Mouse (Mus musculus) monocyte, adult 2 months (primary cell): ENCODE results near the gene Fkbp1b.
A peak's percentile ranks its signal among the peaks of the same experiment; 100 is the strongest.
"Not testable (repeated sequence)": the region's sequence is repeated elsewhere in the genome, so short reads cannot be mapped to it uniquely, and the experiment has no call there.

Experiments used
- DNase-seq, 2 experiments: peaks; one replicate each; pipeline ENCODE4 v3.0.0; 2022; ENCODE audit warnings: low spot score in 2 of 2, low read depth in 1 of 2

Gene Fkbp1b

DNA sequence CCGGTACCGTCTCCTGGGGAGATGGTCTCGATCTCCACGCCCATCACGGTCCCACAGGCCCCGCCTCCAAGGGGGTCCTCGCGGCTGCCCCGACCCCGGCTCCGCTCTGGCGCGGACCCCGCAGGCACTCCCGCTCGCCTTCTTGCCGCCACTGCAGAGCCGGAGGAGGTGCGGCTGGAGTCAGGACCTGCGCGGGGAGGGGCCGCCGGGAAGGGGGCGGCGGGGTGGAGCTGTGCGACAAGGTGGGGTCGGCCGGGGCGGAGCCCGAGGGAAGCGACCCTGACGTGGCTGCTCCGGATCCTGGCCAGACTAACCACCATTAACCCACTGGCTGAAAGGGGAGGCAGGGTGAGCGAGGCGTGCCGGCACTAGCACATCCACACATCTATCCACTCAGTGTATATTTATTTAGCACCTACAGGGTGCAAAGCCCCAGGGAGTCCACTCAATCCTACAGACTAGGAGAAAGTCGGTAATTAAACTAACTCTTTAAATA, at the start of gene Fkbp1b:
Gene Fkbp1b (minus strand): TSS at position 200 of the 496 bp plus-strand sequence.
- no peak for DNase-seq

DNA sequence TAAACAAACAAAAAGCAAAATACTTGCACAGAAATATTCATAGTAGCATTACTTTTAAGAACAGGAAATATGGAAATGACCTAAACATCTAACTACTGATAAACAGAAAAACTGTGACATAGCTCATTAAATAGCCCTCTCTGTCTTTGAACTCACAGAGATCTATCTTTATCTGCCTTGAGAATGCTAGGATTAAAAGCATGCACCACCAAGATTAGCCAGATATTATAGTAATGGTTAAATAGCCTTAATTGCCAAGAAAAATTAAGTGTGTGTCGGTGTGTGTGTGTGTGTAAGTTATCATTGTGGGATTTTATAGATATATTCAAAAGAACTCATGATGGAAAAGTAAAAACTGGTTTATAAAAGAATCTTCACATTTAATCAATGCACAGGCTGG, 48.5 kb upstream of the Fkbp1b start:
- no peak for DNase-seq

DNA sequence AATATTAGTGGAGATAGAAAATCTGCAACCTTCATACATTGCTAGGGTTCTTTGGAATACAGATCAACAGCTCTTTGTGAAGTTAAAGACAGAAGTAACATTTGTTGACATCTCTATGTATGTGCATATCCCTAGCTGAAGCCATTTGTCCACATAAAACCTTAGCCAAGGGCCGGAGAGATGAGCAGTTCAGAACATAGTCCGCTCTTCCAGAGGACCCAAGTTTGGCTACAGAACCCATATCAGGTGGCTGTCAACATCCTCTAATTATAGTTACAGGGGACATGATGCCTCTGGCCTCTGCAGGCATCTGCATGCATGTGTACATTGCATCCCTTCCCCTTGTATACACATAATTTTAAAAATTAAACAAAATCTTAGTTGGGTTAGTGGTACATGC, 47.9 kb upstream of the Fkbp1b start:
- DNase-seq: no peak

DNA sequence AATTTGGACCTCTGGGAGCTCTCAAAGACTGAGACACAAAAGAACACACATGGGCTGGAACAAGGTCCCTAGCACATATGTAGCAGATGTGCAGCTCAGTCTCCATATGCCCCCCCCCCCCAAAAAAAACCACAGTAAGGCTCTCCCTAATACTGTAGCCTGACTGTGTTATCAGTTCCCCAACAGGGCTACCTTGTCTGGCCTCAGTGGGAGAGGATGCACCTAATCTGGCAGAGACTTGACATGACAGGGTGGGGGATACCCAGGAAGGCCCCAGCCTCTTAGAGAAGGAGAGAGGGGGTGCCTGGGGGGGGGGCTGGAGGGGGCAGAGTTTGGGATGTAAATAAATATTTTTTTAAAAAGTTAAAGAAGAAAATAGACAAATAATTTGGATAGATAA, 47.3 kb upstream of the Fkbp1b start:
- DNase-seq: no peak

DNA sequence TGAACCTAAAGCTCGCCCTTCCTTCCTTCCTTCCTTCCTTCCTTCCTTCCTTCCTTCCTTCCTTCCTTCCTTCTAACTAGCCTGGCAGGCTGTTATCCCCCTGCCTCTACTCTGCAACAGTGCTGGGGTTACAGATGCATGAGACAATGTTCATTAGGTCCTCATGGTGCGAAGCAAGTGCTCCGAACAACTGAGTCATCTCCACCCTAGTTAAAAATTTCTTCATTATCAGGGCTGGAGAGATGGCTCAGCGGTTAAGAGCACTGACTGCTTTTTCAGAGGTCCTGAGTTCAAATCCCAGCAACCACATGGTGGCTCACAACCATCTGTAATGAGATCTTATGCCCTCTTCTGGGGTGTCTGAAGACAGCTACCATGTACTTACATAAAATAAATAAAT, 45.2 kb upstream of the Fkbp1b start:
- not testable (repeated sequence) for DNase-seq

DNA sequence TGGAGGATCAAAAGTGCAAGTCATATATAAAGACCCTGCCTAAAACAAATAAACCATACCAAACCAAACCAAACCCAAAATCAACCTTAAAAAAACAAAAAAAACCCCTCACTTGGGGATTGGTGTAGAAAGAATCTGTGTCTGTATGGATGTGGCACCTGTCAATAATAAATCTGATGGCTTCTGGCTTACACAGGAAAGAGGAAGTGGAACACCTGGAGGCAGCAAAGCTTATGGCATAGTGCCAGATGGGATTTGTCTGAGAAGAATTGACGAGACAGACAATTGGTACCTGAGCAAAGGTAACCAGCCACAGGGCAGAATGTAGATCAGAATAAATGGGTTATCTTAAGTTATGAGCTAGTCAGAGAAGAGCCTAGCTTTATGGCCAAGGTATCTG, 43.7 kb upstream of the Fkbp1b start:
- DNase-seq: no peak

DNA sequence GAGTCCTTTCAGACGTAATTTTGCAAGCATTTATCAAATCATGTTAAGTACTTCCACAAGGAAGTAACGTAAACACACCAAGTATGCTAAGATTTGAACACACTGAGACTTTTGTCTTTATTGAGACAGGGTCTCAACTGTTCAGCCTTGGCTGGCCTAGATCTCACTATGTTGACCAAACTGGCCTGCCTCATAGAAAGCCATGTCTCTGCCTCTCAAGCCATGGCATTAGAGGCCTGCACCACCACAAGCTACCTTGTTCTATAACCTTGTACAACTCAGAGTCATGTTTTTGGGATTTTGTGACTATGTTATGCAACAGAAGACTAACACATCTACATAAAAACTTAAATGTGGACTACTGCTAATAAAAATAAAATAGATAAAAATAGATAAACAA, 40.7 kb upstream of the Fkbp1b start:
- DNase-seq: no peak

DNA sequence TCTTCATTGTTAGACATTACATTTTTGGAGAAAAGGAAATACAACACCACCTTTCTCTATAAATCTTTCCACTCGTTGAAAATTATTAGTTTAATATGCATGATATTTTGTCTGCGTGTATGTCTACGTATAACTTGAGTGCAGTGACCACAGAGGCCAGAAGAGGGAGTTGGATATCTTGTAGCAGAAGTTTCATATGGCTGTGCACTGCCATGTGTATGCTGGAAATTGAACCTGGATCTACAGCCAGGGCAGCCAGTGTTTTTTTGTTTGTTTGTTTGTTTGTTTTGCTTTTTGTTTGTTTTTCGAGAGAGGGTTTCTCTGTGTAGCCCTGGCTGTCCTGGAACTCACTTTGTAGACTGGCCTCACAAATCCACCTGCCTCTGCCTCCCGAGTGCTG, 37.7 kb upstream of the Fkbp1b start:
- no peak for DNase-seq

DNA sequence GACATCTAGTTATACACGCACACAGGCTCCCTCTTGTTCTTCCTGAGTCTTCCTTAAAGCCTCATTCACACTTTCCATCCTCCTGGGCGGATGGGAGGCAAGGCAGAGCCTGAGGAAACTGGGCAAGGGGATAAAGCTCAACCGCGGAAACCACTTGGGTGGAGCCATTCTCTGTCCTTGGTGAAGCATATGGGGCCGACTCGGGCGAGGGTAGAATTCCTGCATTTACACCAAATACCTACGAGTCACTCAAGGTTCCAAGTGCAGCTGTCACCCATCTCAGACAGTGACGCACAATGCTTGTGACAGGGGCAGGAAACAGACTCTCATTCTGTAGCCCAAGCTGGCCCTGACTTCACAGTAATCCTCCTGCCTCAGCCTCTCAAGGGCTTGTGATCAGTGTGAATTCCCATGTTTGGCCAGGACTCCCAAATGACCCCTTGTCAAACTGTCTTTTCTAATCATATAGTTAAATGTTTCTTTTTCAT, 36.9 kb upstream of the Fkbp1b start:
- DNase-seq: no peak

DNA sequence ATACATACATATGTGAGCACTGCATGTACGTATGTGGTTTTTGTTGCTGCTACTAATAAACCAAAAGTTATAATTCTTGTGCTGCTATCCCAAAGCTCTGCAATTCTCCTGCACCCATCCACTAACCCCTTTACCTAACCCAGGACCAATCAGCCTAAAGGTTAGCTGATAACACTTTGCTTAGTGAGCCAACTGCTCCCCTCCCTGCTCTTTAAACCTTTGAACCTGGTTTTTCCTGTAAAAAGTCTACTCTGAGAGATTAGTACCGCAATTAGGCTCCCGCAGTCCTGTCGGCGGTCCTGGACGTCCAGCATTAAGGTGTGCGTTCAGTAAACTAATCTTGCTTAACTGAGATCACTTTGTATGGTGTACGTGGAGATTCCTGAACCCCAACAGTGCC, 34.2 kb upstream of the Fkbp1b start:
- DNase-seq: no peak

DNA sequence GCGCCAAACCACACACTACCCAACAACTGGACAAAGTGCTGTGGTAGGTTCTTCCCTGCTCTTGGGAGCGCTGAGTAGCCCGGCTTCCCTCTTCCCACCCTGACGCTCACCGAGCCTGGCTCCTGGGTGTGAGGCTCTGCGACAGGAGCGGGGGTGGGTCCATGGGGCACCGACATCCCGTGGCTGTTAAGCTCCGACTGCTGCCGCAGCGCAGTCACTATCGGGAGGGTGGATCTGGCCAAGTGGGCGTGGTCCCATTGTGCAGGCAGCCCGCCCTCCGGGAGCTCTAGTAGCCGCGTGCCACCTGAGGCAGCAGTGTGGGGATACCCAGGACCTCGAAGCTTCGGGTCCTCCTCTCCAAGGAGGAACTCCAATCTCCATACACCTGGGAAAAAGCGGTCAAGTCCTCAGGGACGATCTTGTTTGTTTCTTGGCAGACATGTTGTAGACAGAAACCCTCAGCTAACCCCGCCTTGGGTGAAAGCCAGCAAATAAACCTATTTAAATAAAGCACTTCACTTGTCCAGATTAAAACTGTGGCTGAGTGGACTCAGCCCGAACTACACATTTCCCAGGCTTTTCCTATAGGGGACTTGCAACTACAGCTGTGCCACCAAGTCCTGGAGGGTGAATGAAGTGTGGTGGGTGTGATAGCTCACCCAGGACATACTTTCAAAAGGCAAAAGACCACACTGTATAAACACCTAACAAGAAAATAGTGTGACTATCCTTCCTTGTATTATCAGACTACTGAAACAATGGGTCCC, 33.0 kb upstream of the Fkbp1b start, which contains the start of gene Mfsd2b:
Gene Mfsd2b (minus strand): TSS at position 199 of the 767 bp plus-strand sequence.
- DNase-seq: peak in 1 of 2 experiments; percentile 9

DNA sequence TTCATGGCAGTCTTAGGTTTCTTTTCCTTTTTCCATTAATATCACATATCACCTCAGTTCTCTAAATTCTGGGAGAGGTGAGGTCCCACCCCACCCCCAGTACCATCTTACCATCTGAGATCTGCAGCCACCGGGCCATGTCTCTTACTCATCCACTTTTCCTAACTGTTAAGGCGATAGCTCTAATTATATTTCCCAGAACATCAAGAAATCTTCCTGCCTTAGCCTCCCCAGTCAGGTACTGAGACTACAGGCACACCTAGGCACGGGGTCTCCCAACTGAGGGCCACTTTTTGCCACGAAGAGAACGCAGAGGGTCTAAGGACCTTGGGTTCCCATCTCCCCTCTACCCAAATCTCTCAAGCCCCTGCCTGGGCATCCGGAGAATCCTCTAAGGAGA, 32.1 kb upstream of the Fkbp1b start:
- DNase-seq: no peak

DNA sequence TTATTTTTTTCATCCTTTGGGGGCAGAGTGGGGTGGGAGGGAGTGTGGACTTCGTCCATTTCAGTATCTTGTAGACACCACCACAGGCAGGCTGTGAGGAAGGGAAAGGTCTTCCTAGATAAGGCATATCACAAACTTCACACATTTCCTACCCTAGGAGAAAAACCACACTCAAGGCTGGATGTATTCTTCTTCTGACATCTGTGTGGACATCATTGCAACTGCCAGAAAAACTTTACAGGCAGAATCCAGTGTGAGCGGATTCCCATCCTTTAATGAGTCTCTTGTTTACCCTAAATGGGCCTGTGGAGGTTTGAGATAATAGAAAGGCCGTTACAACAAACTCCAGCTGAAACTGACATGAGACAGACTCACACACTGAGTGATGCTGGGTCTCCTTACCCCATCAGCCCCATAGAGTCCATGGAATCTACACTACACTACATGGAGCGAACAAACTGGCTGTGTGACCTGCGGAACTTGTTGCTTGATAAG, 31.6 kb upstream of the Fkbp1b start:
- DNase-seq: no peak

DNA sequence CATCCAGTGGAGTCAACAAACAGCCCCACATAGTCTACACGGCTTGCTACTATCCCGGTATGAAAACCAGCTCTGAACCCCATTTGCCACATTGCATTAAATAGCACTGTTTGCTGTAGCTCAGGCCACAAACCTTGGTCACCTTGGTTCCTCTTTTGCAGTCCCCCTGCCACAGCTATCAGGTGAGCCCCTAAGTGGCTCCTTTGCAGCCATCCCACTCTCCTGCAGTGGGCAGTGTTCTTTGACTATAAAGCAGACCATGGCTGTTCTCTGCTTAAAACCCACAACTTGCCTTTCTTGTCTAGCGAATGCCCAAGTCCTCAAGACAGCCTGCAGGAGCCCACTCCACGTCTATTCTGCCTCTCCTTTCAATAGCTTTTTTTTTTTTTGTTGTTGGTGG, 30.9 kb upstream of the Fkbp1b start:
- DNase-seq: no peak

DNA sequence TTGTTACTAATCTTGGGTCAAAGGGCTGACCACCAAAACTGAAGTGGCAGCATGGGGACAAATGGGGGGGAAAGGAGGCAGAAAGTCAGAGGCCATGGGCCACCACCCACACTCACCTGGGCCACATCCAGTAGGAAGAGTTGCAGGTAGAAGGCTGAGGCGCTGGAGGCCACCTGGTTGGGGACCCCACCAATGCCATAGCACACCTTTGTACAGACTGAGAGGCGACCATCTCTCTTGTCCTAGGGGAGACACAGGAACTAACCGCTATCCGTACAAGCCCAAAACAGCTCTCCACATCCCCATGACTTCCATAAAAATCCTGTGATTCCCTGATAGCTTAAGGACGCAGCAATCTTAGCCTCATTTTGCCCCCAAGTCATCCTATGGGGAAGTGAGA, 29.9 kb upstream of the Fkbp1b start:
- no peak for DNase-seq

DNA sequence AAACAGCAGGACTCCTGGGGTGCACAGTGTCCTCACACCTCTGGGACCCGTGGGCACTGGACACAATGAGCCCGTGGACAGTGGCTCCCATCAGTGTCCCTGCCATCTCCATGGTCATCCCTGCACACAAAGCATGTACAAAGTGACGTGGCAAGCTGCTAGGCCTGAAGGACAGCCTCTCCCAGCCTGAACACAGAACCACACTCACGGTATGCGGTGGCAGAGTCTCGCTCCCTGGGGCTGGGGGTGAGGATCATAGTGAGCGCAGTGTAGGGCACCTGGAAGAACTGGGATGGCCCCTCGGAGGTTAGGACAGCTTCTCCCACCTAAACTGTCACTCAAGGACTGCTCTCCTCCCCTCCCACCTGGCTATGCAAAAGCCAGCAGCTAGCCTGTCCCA, 27.5 kb upstream of the Fkbp1b start:
- DNase-seq: no peak

DNA sequence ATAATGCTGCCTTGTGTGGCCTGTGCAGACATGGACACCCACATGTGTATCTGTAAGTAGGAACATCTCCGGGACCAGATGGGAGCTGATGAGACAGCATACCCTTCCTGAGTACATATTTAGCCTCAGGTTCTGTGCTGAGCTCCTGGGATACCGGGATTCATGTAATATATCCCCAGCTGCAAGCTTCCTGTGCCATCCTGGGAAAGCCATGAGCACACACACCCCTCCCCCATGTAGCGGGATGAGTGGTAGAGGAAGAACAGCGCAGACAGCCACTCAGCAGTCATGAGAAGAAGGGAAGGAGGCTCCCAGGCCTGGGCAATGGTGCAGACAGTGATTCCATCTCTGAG, 22.9 kb upstream of the Fkbp1b start:
- no peak for DNase-seq

DNA sequence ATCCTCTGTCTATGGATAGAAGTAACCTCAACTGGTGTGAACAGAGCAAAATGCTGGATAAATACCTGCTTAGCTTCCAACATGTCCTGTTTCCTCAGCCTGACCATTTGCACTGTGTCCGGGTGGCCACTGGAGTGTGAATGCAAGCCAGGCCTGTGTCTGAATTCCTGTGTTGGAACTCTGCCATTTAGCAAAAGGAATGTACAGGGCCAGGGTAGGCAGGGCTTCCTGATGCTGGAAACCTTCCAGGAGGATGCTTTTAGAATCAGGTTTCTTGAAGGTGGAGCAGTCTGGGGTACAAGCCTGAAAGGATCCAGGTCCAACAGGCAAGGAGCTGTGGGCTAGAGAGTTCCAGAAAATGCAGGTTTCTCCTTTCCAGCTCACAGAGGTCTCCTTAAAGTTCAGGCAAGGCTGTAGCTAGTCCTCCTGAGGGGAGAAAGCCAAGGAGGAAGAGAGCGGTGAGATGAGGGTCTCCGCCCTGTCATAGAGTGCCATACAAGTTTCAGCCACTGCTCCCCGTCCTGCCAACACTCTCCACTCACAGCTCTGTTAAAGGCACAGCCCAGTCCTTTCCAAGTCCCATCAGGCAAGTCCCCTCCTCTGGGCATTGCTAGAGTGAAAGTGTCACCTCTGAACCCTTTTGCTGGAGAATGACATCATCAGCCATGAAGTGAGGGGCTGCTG, 22.4 kb upstream of the Fkbp1b start:
- no peak for DNase-seq

DNA sequence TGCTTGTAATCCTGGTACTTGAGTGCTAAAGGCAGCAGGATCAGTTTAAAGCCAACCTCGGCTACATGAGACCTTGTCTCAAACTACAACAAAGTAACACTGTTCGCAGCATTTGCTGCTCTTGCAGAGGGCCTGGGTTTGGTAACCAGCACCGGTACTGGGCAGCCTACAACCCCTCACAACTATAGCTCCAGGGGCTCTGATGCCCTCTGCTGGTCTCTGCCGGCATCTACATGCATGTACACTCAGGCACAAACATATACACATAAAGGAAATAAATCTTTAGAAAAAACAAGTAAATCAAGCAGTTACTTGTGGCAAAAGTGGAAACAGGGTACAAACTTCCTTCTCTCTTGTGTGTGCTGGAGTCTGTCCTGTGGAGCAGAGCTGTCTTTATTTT, 21.3 kb upstream of the Fkbp1b start:
- no peak for DNase-seq

DNA sequence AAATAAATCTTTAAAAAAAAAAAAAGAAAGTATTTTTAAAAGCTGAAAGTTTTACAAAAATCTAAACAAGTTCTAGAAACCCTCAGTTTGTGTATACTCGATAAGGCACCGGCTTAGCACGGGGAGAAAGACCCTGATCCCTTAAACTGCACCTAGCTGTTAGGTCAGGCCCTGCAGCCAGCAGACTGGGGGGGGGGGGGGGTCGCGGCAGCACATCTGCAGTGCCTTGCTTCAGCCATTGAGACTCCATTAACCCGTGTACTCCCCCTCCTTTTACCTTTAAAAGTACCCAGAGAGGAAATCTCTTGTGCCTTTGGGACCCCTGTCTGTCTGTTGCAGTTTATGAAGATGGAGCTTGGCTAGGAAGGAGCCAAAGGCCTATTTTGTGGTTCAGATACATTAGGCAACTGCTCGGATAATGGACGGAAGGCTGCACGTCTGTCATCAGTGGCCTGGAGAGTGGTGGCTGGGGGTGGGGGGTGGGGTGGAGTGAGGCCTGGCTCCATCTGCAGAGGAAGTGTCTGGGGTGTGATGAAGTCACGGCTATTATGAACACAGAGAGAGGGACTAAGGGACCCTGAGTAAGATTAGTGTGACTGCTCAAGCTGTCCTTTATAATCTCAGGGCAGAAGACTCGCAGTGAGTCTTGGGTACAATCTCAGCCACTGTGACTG, 18.0 kb upstream of the Fkbp1b start:
- no peak for DNase-seq

DNA sequence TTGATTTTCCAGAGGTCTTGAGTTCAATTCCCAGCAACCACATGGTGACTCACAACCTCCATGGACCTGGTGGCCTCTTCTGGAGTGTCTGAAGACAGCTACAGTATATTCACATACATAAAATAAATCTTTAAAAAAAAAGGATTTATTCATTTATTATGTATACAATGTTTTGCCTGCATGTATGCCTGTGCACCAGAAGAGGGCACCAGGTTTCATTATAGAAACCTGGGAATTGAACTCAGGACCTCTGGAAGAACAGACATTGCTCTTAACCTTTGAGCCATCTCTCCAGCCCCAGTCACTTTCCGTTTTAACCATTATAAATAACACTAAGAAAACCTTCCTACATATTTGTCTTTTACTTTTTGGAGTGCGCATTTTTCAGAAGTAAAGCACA, 15.4 kb upstream of the Fkbp1b start:
- DNase-seq: no peak

DNA sequence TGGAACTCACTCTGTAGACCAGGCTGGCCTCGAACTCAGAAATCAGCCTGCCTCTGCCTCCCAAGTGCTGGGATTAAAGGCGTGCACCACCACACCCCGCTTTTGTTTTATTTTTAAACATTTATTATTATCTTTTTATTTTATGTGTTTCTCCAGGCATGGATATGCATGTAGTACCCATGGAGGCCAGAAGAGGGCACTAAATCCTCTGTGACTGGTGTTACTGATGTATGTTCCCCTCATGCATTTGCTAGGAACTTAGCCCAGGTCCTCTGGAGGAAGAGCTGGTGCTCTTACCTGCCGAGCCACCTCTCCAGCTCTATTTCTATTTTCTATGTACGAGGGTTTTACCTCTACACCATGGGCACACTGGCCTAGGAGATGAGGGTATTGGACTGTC, 14.8 kb upstream of the Fkbp1b start:
- peak in 1 of 2 experiments; percentile 14 for DNase-seq
